Mouse (Mus musculus) cerebellum, adult 2 months (tissue): Measurements from ENCODE around the gene Alg9.

Experiments used
- CTCF ChIP-seq: fragments of 200-500 bp; IDR thresholded peaks from 2 replicates; pipeline ENCODE4 v1.5.1; 2011; ENCODE audit warnings: low read depth, mild to moderate bottlenecking, control low read depth, low read length, moderate library complexity, borderline replicate concordance; ENCODE audit not compliant: insufficient read depth
- POLR2A ChIP-seq: fragments of 200-500 bp; IDR thresholded peaks from 2 replicates; pipeline ENCODE4 v1.6.1; 2011; ENCODE audit warnings: low read length, control low read depth, borderline replicate concordance; ENCODE audit not compliant: insufficient read depth

GRCm38 (mm10) chr9:50876287-50876686 lies 101.5 kb downstream of the Alg9 start:
- TF ChIP-seq CTCF (no peak), POLR2A (no peak)
